Mouse (Mus musculus) erythroid progenitor cell, adult 5-6 weeks (primary cell): ENCODE measurements around the gene Tsga10. TPM values are rescaled to one million over a fixed set of nuclear protein-coding genes. Genes with fewer than 3 reads are reported as not detected.
"Not testable (repeated sequence)": the region's sequence is repeated elsewhere in the genome, so short reads cannot be mapped to it uniquely, and the experiment has no call there.

Experiments used
- ATAC-seq: replicated peaks from 2 replicates; pipeline ENCODE4 v1.8.0; 2016; ENCODE audit warnings: moderate number of reproducible peaks, mild to moderate bottlenecking, moderate TSS enrichment, inconsistent platforms; ENCODE audit not compliant: poor library complexity, low FRiP score, severe bottlenecking
- total RNA-seq, 2 experiments: library from RNA; stranded (forward) in 1 of 2; stranded (reverse) in 1 of 2; fragments of 150-400 nt in 1 of 2; fragments of 186-747, 209-891 nt in 1 of 2; gene quantifications; 2 replicates each; pipeline versions ENCODE4 v1.2.3 to v1.2.4; 2015 to 2017; ENCODE audit warnings: low replicate concordance in 2 of 2

The Tsga10 gene
- total RNA-seq, 2 experiments from 2014 or later, result 1.8 to 5.4 TPM

- ATAC-seq, result no peak
Observed at GRCm38 (mm10) chr1:37726426-37726825, 139.8 kb downstream of the Tsga10 start.

DNA sequence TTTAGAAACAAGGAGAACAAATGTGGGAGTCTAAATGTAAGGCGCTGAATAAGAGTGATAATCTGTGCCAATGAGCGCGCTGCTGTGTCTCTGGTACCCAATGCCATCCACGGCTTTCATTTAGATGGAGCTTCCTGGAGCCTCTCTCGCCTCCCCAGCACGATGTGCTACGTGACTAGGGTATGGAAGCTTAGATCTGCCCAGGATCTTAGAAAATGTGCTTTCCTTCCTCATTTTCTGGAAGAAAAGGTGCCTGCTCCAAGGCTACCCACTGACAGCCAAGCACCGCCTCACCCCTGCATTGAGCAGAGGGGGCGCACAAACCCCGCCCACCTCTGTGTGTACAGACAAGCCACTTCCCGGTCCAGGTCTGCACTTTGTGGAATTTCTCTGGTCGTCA lies 140.3 kb downstream of the Tsga10 start:
- no peak for ATAC-seq

- ATAC-seq, result no peak
Observed at GRCm38 (mm10) chr1:37721092-37721491, 145.1 kb downstream of the Tsga10 start.

GRCm38 (mm10) chr1:37719761-37720640 lies 146.2 kb downstream of the Tsga10 start, which contains the start of gene 2010300C02Rik:
2010300C02Rik (minus strand) TSS chr1:37720085.
- ATAC-seq, result no peak

GRCm38 (mm10) chr1:37719030-37719723 lies 147.1 kb downstream of the Tsga10 start:
- ATAC-seq, result no peak

DNA sequence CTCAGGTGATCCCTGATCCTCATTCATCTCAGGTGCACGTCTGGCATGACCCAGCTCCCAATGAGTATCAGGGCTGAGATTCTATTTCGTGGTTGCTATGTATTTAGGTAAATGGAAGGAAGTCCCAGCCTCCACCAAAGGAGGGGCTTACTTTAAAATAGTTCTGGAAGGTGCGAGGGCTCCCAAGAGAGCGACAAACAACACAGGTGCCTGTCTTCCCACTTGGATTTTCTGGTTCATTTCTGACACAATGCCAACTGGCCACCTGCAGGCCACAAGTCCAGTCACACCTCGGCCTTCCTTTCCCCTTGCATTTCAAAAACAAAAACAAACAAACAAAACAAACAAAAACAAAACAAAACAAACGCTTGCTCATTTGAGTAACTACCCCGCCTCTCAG lies 147.7 kb downstream of the Tsga10 start:
- no peak for ATAC-seq

DNA sequence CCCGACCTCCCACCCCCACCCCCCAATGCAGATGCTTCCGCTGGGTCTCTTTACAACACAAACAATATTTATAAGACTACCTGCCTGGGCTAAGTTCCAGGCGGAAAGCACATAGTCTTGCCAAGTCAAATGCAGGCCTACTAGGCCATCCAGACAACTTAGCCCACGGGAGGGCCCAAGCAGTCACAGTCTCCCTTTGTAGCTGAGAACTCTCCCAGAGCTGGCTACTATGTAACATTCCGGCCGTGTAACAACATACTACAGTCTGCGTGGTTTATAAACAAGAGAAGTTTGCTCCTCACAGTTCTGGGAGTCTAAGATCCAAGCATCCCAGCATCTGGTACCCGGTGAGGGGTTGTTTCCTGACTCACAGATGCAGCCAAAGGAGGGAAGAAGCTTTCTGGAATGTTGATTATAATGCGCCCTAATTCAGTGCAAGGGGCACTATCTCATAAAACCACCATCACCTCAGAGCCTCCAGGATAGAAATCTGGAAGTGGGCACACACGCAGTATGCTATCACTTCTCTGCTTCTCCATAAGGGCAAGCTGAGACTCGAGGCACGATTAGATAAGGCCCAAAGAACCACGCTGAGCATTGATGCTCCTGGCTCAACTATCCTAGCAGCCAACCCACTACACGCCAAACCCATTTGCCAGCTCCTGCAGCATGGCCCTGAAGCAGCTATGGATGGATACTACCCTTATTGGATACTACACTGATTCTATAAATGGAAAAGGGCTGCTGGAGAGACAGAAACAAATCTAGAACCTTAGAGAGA lies 148.6 kb downstream of the Tsga10 start:
- no peak for ATAC-seq

DNA sequence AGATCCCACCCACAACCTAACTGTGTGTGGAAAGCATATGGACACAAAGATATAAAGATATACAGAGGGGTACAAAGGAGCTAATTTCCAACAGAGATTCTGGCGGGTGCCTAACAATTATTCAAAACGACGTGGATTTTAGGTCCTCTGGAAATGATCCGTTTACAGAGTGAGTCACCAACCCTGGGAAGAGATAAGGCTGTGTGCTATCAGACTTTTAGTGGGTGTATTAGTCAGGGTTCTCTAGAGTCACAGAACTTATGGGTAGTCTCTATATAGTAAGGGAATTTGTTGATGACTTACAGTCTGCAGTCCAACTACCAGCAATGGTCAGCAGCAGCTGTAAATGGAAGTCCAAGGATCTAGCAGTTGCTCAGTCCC lies 153.9 kb downstream of the Tsga10 start:
- not testable (repeated sequence) for ATAC-seq

GRCm38 (mm10) chr1:37711596-37712356 lies 154.5 kb downstream of the Tsga10 start:
- no peak for ATAC-seq

DNA sequence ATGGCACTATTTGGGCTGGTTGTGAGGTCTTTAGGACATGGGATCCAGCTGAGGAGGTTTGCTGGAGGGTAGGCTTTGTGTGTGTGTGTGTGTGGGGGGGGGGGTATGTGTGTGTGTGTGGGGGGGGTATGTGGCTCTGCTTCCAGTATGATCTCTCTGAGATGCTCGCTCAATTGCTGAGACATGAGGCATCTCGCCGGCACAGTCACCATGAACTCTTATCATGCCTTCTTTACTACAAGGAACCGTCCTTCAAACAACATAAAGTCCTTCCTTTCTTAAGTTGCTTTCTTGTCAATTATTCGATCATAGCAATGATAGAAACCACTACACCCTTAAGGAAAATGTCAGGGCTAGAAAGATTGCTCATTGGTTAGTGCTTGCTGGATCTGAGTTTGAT lies 155.1 kb downstream of the Tsga10 start:
- ATAC-seq, result no peak

DNA sequence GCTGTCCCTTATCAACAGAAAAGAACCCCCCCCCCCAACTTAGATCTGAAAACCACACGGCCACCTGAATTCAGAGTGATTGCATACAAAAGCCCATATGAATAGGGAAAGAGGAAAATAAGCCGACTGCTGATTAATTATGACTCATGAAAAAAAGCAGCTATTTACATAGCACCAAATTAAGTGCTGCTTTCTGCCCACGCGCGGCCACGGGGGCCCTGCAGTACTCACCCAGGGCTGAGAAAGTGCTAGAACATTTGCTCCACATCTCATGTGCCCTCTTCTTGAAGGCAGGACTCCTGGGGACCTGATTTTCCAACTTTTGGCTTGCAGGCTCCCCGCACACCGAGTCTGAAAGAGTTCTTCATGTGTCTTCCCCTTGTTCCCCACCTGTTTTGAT lies 156.5 kb downstream of the Tsga10 start:
- no peak for ATAC-seq

DNA sequence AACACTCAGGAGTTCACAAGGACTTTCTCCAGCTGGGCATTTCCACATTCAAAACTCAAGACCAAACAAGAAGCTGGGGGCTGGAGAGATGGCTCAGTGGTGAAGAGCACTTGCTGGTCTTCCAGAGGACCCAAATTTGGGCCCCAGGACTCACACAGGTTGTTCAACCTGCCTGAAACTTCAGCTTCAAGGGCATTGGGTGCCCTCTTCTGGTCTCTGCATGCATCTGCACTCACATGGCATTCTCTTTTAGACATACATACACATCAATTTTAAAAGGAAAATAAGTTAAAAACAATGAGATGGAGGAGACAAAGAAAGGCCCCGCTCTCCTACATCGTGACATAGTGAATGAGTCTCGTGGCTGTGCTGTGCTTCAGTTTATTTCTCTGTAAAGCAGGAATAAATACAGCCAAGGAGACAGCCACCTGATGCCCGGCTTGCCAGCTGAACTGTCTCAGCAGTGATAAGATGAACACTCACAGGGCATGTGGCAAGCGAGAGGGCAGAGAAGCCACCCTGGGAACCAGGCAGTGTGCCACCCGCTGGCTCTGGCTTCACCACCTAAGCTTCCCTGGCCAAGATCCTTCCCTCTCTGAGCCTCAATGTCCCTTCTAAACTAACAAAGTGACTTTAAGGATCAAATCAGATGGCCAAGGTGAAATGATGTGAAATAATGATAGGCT lies 157.8 kb downstream of the Tsga10 start:
- no peak for ATAC-seq

Other genes with a start within 250 kb of the Tsga10 start
- gene 2010300C02Rik, start 146.3 kb downstream of the Tsga10 start, total RNA-seq (2015; ENCODE audit: low replicate concordance), result 1.8 TPM in 1 of 2 replicates, not detected in the other
- gene 2010300C02Rik, start 146.3 kb downstream of the Tsga10 start, total RNA-seq (2017; ENCODE audit: low replicate concordance), result 0.13 TPM in 1 of 2 replicates, not detected in the other
- 2.5 TPM in 1 of 2 replicates, not detected in the other for gene Lipt1, start 5.3 kb upstream of the Tsga10 start, total RNA-seq (2015; ENCODE audit: low replicate concordance)
- gene Lipt1, start 5.3 kb upstream of the Tsga10 start, total RNA-seq (2017; ENCODE audit: low replicate concordance), result 0.38 and 0.77 TPM in 2 replicates
- 12.2 and 32.1 TPM in 2 replicates for gene Mitd1, start 24.0 kb upstream of the Tsga10 start, total RNA-seq (2015; ENCODE audit: low replicate concordance)
- gene Mitd1, start 24.0 kb upstream of the Tsga10 start, total RNA-seq (2017; ENCODE audit: low replicate concordance), result 24.4 and 26.6 TPM in 2 replicates
- gene Mrpl30, start 24.0 kb upstream of the Tsga10 start, total RNA-seq (2015; ENCODE audit: low replicate concordance), result 83.0 and 94.1 TPM in 2 replicates
- 41.1 and 57.8 TPM in 2 replicates for gene Mrpl30, start 24.0 kb upstream of the Tsga10 start, total RNA-seq (2017; ENCODE audit: low replicate concordance)
- not detected in 2 replicates for gene Lyg2, start 50.1 kb upstream of the Tsga10 start, total RNA-seq (2015; ENCODE audit: low replicate concordance)
- not detected in 2 replicates for gene Lyg2, start 50.1 kb upstream of the Tsga10 start, total RNA-seq (2017; ENCODE audit: low replicate concordance)
- gene Lyg1, start 91.3 kb upstream of the Tsga10 start, total RNA-seq (2015; ENCODE audit: low replicate concordance), result not detected in 2 replicates
- not detected in 2 replicates for gene Lyg1, start 91.3 kb upstream of the Tsga10 start, total RNA-seq (2017; ENCODE audit: low replicate concordance)
- 26.8 and 59.1 TPM in 2 replicates for gene Txndc9, start 131.5 kb upstream of the Tsga10 start, total RNA-seq (2015; ENCODE audit: low replicate concordance)
- 27.0 and 43.0 TPM in 2 replicates for gene Txndc9, start 131.5 kb upstream of the Tsga10 start, total RNA-seq (2017; ENCODE audit: low replicate concordance)
- gene Eif5b, start 131.6 kb upstream of the Tsga10 start, total RNA-seq (2015; ENCODE audit: low replicate concordance), result 14.4 and 14.7 TPM in 2 replicates
- gene Eif5b, start 131.6 kb upstream of the Tsga10 start, total RNA-seq (2017; ENCODE audit: low replicate concordance), result 12.9 and 14.9 TPM in 2 replicates